Mouse (Mus musculus) erythroblast, embryonic 14.5 days (primary cell): ENCODE data around the gene Tnks2.

Source experiments
- GATA1 ChIP-seq: IDR thresholded peaks from 2 replicates; pipeline ENCODE4 v1.6.1; 2012; ENCODE audit warnings: low read length, inconsistent platforms, mixed read lengths
- TAL1 ChIP-seq: IDR thresholded peaks from 3 replicates; pipeline ENCODE4 v1.6.1; 2012; ENCODE audit warnings: low read length, inconsistent platforms, mixed read lengths

GRCm38 (mm10) chr19:36886316-36886715, 52.3 kb downstream of the Tnks2 start:
- TF ChIP-seq TAL1 (no peak), GATA1 (no peak)
